15 mouse cellular contexts compared by ENCODE assay signal in the genomic region with DNA sequence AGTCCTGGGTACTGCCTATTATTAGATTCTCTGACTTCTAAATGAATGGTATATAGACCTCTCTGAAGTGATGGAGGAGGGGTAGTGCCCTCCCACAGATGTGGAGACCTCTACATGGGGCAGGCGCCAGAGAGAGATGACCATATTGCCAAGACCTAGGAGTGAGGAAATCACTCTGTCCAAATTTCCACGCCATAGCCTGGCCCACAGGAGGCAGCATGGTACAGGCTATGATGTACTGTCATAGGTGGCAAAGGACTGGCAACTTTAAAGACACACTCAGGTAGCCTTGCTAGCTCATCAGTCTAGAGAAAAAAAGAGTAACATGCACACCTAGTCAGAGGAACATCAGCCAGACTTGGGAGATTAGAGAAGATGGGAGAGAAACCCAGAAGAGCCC.
A peak's percentile ranks its signal among the peaks of the same experiment; 100 is the strongest.
DNase-seq lines count a peak whose midpoint lies in the region; ATAC-seq and TF ChIP-seq lines count a peak whose summit lies in the region.
"Had no signal": no experiment of that assay in that cellular context is flagged by ENCODE, and none has a peak within 500 bp of the region (broad histone marks: within the 10 kb centered on the region; RNA-seq: fewer than 3 reads in every experiment).

No protein-coding gene starts in this region.

- WGBS in forebrain, postnatal 0 days: 95% methylated on average over 2 of the region's 2 CpGs
- WGBS in forebrain, embryonic 14.5 days: 85% methylated on average over 2 of the region's 2 CpGs
- WGBS in kidney, postnatal 0 days: 78% methylated on average over 2 of the region's 2 CpGs
- 83% methylated on average over 2 of the region's 2 CpGs for WGBS in kidney, embryonic 14.5 days

- peaks cover 8% of the 10 kb centered on the region; the same call in 1 of the 2 replicates for H3K4me1 ChIP-seq in forebrain, postnatal 0 days (ENCODE audit: insufficient read depth)
- H3K4me1 ChIP-seq in forebrain, embryonic 14.5 days (ENCODE audit: control insufficient read depth, insufficient read depth, low read length): peaks cover 17% of the 10 kb centered on the region
- peaks cover 13% of the 10 kb centered on the region; the same call in 1 of the 2 replicates for H3K4me1 ChIP-seq in kidney, postnatal 0 days (replicated peaks; ENCODE audit: insufficient read depth, low read length)
- H3K4me1 ChIP-seq in kidney, embryonic 14.5 days (ENCODE audit: control insufficient read depth, insufficient read depth, low read length): no peaks in the 10 kb centered on the region

- H3K4me2 ChIP-seq in forebrain, postnatal 0 days (ENCODE audit: low read depth): no peak overlapping the region
- no peak overlapping the region for H3K4me2 ChIP-seq in forebrain, embryonic 14.5 days (ENCODE audit: low read length)
- H3K4me2 ChIP-seq in kidney, postnatal 0 days (ENCODE audit: low read length): no peak overlapping the region
- no peak overlapping the region for H3K4me2 ChIP-seq in kidney, embryonic 14.5 days (replicated peaks; ENCODE audit: low read depth, low read length)
- H3K4me2 ChIP-seq: embryonic facial prominence, embryonic 12.5 days; forebrain, embryonic 12.5 days had no signal

- H3K9ac ChIP-seq in forebrain, postnatal 0 days: no peak overlapping the region
- no peak overlapping the region for H3K9ac ChIP-seq in forebrain, embryonic 14.5 days (ENCODE audit: low read length)
- H3K9ac ChIP-seq in kidney, postnatal 0 days (ENCODE audit: low read depth, low read length): no peak overlapping the region
- no peak overlapping the region for H3K9ac ChIP-seq in kidney, embryonic 14.5 days (ENCODE audit: low read depth, low read length)
- H3K9ac ChIP-seq: embryonic facial prominence, embryonic 12.5 days; forebrain, embryonic 12.5 days had no signal

- DNase-seq in forebrain, postnatal 0 days: no peak
- DNase-seq in forebrain, embryonic 14.5 days (ENCODE audit: low spot score): no peak
- no peak for DNase-seq in kidney, postnatal 0 days (ENCODE audit: low spot score)
- DNase-seq in thymus, postnatal 14 days: peak; percentile 4
- no peak for DNase-seq in thymus, adult 18-20 months
- no peak for DNase-seq in urinary bladder, postnatal 10 days (ENCODE audit: low spot score)
- no peak for DNase-seq in ovary, postnatal 10 days (ENCODE audit: low spot score)
- DNase-seq: adrenal gland, postnatal 14 days; gastrocnemius, postnatal 14 days; kidney, adult 9 months; layer of hippocampus, postnatal 36 days had no signal

- no peaks in the 10 kb centered on the region for H3K36me3 ChIP-seq in forebrain, postnatal 0 days (ENCODE audit: insufficient read depth)
- no peaks in the 10 kb centered on the region for H3K36me3 ChIP-seq in forebrain, embryonic 14.5 days (ENCODE audit: control insufficient read depth, insufficient read depth, low read length)
- no peaks in the 10 kb centered on the region for H3K36me3 ChIP-seq in kidney, postnatal 0 days (ENCODE audit: insufficient read depth, low read length)
- H3K36me3 ChIP-seq in kidney, embryonic 14.5 days (ENCODE audit: control insufficient read depth, insufficient read depth, low read length): no peaks in the 10 kb centered on the region
- H3K36me3 ChIP-seq: embryonic facial prominence, embryonic 12.5 days; forebrain, embryonic 12.5 days; hindbrain, embryonic 10.5 days had no signal

- no peak overlapping the region for H3K4me3 ChIP-seq in forebrain, postnatal 0 days (ENCODE audit: low read depth, low read length)
- no peak overlapping the region for H3K4me3 ChIP-seq in forebrain, embryonic 14.5 days (ENCODE audit: low read depth, low read length)
- H3K4me3 ChIP-seq in kidney, postnatal 0 days (replicated peaks; ENCODE audit: low read depth, low read length): no peak overlapping the region
- H3K4me3 ChIP-seq in kidney, embryonic 14.5 days (ENCODE audit: low read length): no peak overlapping the region
- H3K4me3 ChIP-seq: embryonic facial prominence, embryonic 12.5 days; forebrain, embryonic 12.5 days; hindbrain, embryonic 10.5 days had no signal

- no peak for ATAC-seq in forebrain, postnatal 0 days
- no peak for ATAC-seq in forebrain, embryonic 14.5 days
- no peak for ATAC-seq in kidney, postnatal 0 days (replicated peaks; ENCODE audit: low FRiP score, low read depth)
- no peak for ATAC-seq in kidney, embryonic 14.5 days (ENCODE audit: low FRiP score, low TSS enrichment)

- no peaks in the 10 kb centered on the region for H3K9me3 ChIP-seq in forebrain, postnatal 0 days (ENCODE audit: low read length)
- no peaks in the 10 kb centered on the region for H3K9me3 ChIP-seq in forebrain, embryonic 14.5 days (replicated peaks; ENCODE audit: control insufficient read depth, low read length)
- no peaks in the 10 kb centered on the region for H3K9me3 ChIP-seq in kidney, postnatal 0 days (replicated peaks; ENCODE audit: low read length)
- H3K9me3 ChIP-seq in kidney, embryonic 14.5 days (ENCODE audit: control insufficient read depth, low read length): no peaks in the 10 kb centered on the region
- H3K9me3 ChIP-seq: embryonic facial prominence, embryonic 12.5 days; forebrain, embryonic 12.5 days; hindbrain, embryonic 10.5 days had no signal

- H3K27ac ChIP-seq in forebrain, postnatal 0 days (ENCODE audit: low read depth, low read length): no peak overlapping the region
- H3K27ac ChIP-seq in forebrain, embryonic 14.5 days (ENCODE audit: low read depth, low read length): no peak overlapping the region
- no peak overlapping the region for H3K27ac ChIP-seq in kidney, postnatal 0 days
- H3K27ac ChIP-seq in kidney, embryonic 14.5 days (ENCODE audit: low read depth, low read length): no peak overlapping the region
- H3K27ac ChIP-seq: embryonic facial prominence, embryonic 12.5 days; forebrain, embryonic 12.5 days had no signal

- peak; percentile 21; the same call in 1 of the 2 replicates for TF ChIP-seq CTCF in forebrain, postnatal 0 days (IDR thresholded peaks at IDR 0.05; ENCODE audit: low read depth)
- peak; percentile 50 for TF ChIP-seq CTCF in kidney, postnatal 0 days (IDR thresholded peaks at IDR 0.05; ENCODE audit: low read depth)

- no peaks in the 10 kb centered on the region for H3K27me3 ChIP-seq in forebrain, postnatal 0 days (ENCODE audit: insufficient read depth, low read length)
- H3K27me3 ChIP-seq in forebrain, embryonic 14.5 days (replicated peaks; ENCODE audit: control insufficient read depth, insufficient read depth, low read length): no peaks in the 10 kb centered on the region
- no peaks in the 10 kb centered on the region; the same call in 1 of the 2 replicates for H3K27me3 ChIP-seq in kidney, postnatal 0 days (ENCODE audit: insufficient read depth, low read length)
- no peaks in the 10 kb centered on the region; the same call in 1 of the 2 replicates for H3K27me3 ChIP-seq in kidney, embryonic 14.5 days (ENCODE audit: control insufficient read depth, insufficient read depth, low read length)
- H3K27me3 ChIP-seq: embryonic facial prominence, embryonic 12.5 days; forebrain, embryonic 12.5 days had no signal
